Mouse (Mus musculus): Measurements from ENCODE around the gene Cnot10. TPM values are rescaled to one million over a fixed set of nuclear protein-coding genes. Genes with fewer than 3 reads are reported as not detected.
A peak's percentile ranks its signal among the peaks of the same experiment; 100 is the strongest.
"Not testable (repeated sequence)": the region's sequence is repeated elsewhere in the genome, so short reads cannot be mapped to it uniquely, and the experiment has no call there.

Gene Cnot10
- total and polyA plus RNA-seq, 3 experiments: 42.4 to 143 (median 46.9) TPM

DNA sequence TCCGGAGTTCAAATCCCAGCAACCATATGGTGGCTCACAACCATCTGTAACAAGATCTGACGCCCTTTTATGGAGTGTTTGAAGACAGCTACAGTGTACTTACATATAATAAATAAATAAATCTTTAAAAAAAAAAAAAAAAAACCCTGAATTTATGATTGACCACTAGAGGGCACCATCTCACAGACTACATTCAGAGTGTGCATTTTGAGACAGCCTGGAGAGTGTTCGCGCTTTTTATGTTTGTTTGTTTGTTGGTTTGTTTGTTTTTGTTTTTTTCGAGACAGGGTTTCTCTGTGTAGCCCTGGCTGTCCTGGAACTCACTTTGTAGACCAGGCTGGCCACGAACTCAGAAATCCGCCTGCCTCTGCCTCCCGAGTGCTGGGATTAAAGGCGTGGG is 8.5 kb upstream of the Cnot10 start:
- Histone ChIP-seq H3K9ac (ENCODE audit: control insufficient read depth, low read depth, low read length, poor library complexity, severe bottlenecking) (peak overlapping the region; percentile 78), H3K4me3 (ENCODE audit: control insufficient read depth in 1 of 2, insufficient read depth in 1 of 2, low read depth in 2 of 2, low read length in 2 of 2) (peak overlapping the region; percentile 73 to 74)
- H3K27ac ChIP-seq (ENCODE audit: control insufficient read depth, low read depth, low read length); H3K79me2 ChIP-seq (ENCODE audit: control insufficient read depth, insufficient read depth, low read length, poor library complexity); H3K4me1 ChIP-seq (ENCODE audit: control insufficient read depth in 1 of 2, insufficient read depth in 2 of 2, low read length in 2 of 2); H3K27me3 ChIP-seq (ENCODE audit: control insufficient read depth in 1 of 2, insufficient read depth in 2 of 2, low read length in 2 of 2); H3K36me3 ChIP-seq (ENCODE audit: control insufficient read depth in 1 of 2, insufficient read depth in 2 of 2, low read length in 2 of 2); H3K9me3 ChIP-seq (replicated peaks; ENCODE audit: insufficient read depth, low read length): not testable (repeated sequence)
- DNase-seq (ENCODE audit: low read depth, low spot score): peak; percentile 75
- TF ChIP-seq ZNF384 (IDR thresholded peaks at IDR 0.05; ENCODE audit: low read depth, low read length) (peak; percentile 94), ZC3H11A (IDR thresholded peaks at IDR 0.05; ENCODE audit: low read depth, low read length) (peak; percentile 48), SMC3 (IDR thresholded peaks at IDR 0.05; ENCODE audit: low read depth, low read length) (peak; percentile 45), RAD21 (IDR thresholded peaks at IDR 0.05; ENCODE audit: low read depth, low read length) (peak; percentile 59), CTCF (IDR thresholded peaks at IDR 0.05 in 2 of 3, conservative IDR thresholded peaks at IDR 0.05 in 1 of 3; ENCODE audit: control insufficient read depth in 1 of 3, insufficient read depth in 1 of 3, low read depth in 2 of 3, low read length in 3 of 3, poor library complexity in 1 of 3, severe bottlenecking in 1 of 3) (peak; percentile 31 to 58 (median 55); a peak in 5 of 6 replicates)

DNA sequence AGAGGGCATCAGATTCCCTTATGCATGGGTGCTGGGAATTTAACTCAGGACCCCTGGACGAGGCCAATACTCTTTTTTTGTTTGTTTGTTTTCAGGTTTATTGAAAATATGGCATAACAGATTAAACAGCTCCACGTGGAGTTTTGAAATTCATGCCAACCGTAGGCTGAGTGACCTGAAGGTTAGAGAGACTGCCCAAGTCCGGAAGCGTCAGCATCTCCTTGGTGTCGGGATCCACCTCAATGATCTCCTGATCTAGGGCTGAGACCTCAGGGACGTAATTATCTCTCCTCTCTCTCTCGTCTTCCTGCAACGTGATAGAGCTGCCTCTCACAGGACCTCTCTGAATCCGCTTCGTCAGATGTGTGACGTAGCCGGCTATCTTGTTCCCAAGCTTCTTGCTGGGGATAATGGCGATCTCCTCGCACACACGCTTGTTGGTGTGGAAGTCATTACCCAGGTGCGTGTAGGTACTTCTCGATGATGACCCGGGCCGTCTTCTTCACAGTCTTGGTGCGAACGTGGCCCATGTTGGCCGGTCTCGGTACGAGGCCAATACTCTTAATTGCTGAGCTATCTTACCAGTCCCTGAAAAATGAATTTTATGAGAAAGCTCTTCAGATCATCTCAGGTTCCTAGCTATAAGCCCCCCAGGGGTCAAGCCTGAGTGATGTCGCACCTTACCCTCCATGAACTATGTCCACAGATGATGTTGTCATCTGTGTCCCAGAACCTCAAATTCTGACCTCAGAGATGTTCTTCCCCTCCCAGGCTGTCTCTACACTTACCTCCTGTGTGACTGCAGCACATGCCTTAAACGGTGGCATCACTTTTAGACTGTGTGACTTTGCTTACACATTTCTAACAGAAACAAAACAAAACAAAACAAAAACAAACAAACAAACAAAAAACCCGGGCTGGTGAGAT is 7.8 kb upstream of the Cnot10 start:
- no peaks in the 10 kb centered on the region for H3K9me3 ChIP-seq (replicated peaks; ENCODE audit: insufficient read depth, low read length)
- peaks cover 0 to 7% of the 10 kb centered on the region in 2 experiments; a peak in 1 of 4 replicates for H3K4me1 ChIP-seq (ENCODE audit: control insufficient read depth in 1 of 2, insufficient read depth in 2 of 2, low read length in 2 of 2)
- DNase-seq (ENCODE audit: low read depth, low spot score): peak; percentile 88
- peaks cover 0 to 4% of the 10 kb centered on the region in 2 experiments; a peak in 2 of 4 replicates for H3K36me3 ChIP-seq (ENCODE audit: control insufficient read depth in 1 of 2, insufficient read depth in 2 of 2, low read length in 2 of 2)
- peak overlapping the region; percentile 81 for H3K27ac ChIP-seq (ENCODE audit: control insufficient read depth, low read depth, low read length)
- H3K79me2 ChIP-seq (ENCODE audit: control insufficient read depth, insufficient read depth, low read length, poor library complexity): peaks cover 3% of the 10 kb centered on the region; the same call in 1 of the 2 replicates
- peak overlapping the region; percentile 78 for H3K9ac ChIP-seq (ENCODE audit: control insufficient read depth, low read depth, low read length, poor library complexity, severe bottlenecking)
- peak overlapping the region; percentile 73 to 74 for H3K4me3 ChIP-seq (ENCODE audit: control insufficient read depth in 1 of 2, insufficient read depth in 1 of 2, low read depth in 2 of 2, low read length in 2 of 2)
- 0 out of 4 replicates have a peak, but pooled peaks cover 0 to 1% of the 10 kb centered on the region in 2 experiments for H3K27me3 ChIP-seq (ENCODE audit: control insufficient read depth in 1 of 2, insufficient read depth in 2 of 2, low read length in 2 of 2)
- TF ChIP-seq GABPA (IDR thresholded peaks at IDR 0.05; ENCODE audit: low read depth, low read length): no peak
- TF ChIP-seq NRF1 (IDR thresholded peaks at IDR 0.05; ENCODE audit: insufficient read depth, low read depth, low read length, poor library complexity, severe bottlenecking): no peak
- TF ChIP-seq MYB (IDR thresholded peaks at IDR 0.05; ENCODE audit: low read depth, low read length): no peak
- peak; percentile 18 for TF ChIP-seq SMC3 (IDR thresholded peaks at IDR 0.05; ENCODE audit: low read depth, low read length)
- TF ChIP-seq JUND (IDR thresholded peaks at IDR 0.05; ENCODE audit: low read depth, low read length): no peak
- no peak for TF ChIP-seq UBTF (IDR thresholded peaks at IDR 0.05; ENCODE audit: borderline replicate concordance, insufficient read depth, low read depth, low read length)
- no peak for TF ChIP-seq ZMIZ1 (IDR thresholded peaks at IDR 0.05; ENCODE audit: low read depth, low read length)
- no peak for TF ChIP-seq GATA1 (IDR thresholded peaks at IDR 0.05; ENCODE audit: low read depth, low read length)
- TF ChIP-seq BHLHE40 (IDR thresholded peaks at IDR 0.05; ENCODE audit: borderline replicate concordance, low read depth, low read length): no peak
- 0 out of 2 replicates have a peak, but pooled peaks have one; percentile 4 for TF ChIP-seq TCF12 (IDR thresholded peaks at IDR 0.05; ENCODE audit: low read depth, low read length)
- TF ChIP-seq E2F4 (IDR thresholded peaks at IDR 0.05; ENCODE audit: borderline replicate concordance, low read depth, low read length): no peak
- no peak for TF ChIP-seq USF1 (IDR thresholded peaks at IDR 0.05; ENCODE audit: low read depth, low read length)
- peak; percentile 19 to 39 (median 25); a peak in 4 of 6 replicates for TF ChIP-seq CTCF (IDR thresholded peaks at IDR 0.05 in 2 of 3, conservative IDR thresholded peaks at IDR 0.05 in 1 of 3; ENCODE audit: control insufficient read depth in 1 of 3, insufficient read depth in 1 of 3, low read depth in 2 of 3, low read length in 3 of 3, poor library complexity in 1 of 3, severe bottlenecking in 1 of 3)
- TF ChIP-seq MAZ (IDR thresholded peaks at IDR 0.05; ENCODE audit: low read depth, low read length): no peak
- no peak for TF ChIP-seq MAFK (IDR thresholded peaks at IDR 0.05; ENCODE audit: borderline replicate concordance, low read depth, low read length)
- no peak for TF ChIP-seq ZNF384 (IDR thresholded peaks at IDR 0.05; ENCODE audit: low read depth, low read length)
- TF ChIP-seq ZKSCAN1 (IDR thresholded peaks at IDR 0.05; ENCODE audit: low read depth, low read length): no peak
- no peak for TF ChIP-seq EP300 (IDR thresholded peaks at IDR 0.05; ENCODE audit: low read depth in 1 of 2, low read length in 2 of 2)
- no peak for TF ChIP-seq KAT2A (conservative IDR thresholded peaks at IDR 0.05; ENCODE audit: low read depth, low read length)
- TF ChIP-seq HCFC1 (IDR thresholded peaks at IDR 0.05; ENCODE audit: low read depth, low read length): peak; percentile 27; the same call in 1 of the 2 replicates
- no peak for TF ChIP-seq CHD1 (IDR thresholded peaks at IDR 0.05; ENCODE audit: low read depth, low read length)
- no peak for TF ChIP-seq RCOR1 (IDR thresholded peaks at IDR 0.05; ENCODE audit: low read depth, low read length)
- no peak for TF ChIP-seq TBP (IDR thresholded peaks at IDR 0.05; ENCODE audit: low read depth, low read length)
- no peak; the same call in 1 of the 2 replicates for TF ChIP-seq MXI1 (IDR thresholded peaks at IDR 0.05; ENCODE audit: low read depth, low read length)
- TF ChIP-seq RAD21 (IDR thresholded peaks at IDR 0.05; ENCODE audit: low read depth, low read length): peak; percentile 22
- TF ChIP-seq POLR2AphosphoS2 (IDR thresholded peaks at IDR 0.05; ENCODE audit: low read length): no peak
- no peak for TF ChIP-seq CHD2 (IDR thresholded peaks at IDR 0.05; ENCODE audit: low read length)
- TF ChIP-seq ZC3H11A (IDR thresholded peaks at IDR 0.05; ENCODE audit: low read depth, low read length): no peak
